Mouse (Mus musculus): ENCODE results near the gene G3bp1. TPM values are rescaled to one million over a fixed set of nuclear protein-coding genes. Genes with fewer than 3 reads are reported as not detected.
A peak's percentile ranks its signal among the peaks of the same experiment; 100 is the strongest.

G3bp1 gene
- polyA plus RNA-seq, 2 experiments = 27.7 to 58.4 TPM

DNA sequence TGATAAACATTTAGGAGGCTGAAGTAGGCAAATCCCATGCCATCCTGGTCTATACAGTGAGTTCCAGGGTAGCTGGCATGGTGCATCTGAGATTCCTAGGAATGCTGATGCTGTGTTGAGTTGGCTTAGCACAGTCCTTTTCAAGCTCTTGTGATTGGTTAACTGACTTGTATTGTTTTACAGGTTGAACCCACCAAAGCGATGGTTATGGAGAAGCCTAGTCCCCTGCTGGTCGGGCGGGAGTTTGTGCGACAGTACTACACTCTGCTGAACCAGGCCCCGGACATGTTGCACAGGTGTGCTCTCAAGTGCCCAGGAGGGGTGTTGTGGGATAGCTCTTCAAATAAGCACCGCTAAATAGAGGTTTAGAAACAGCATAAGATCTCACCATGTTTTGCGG is 16.0 kb downstream of the G3bp1 start:
- Histone ChIP-seq H3K4me2 (ENCODE audit: low read depth) (no peak overlapping the region), H3K4me3 (ENCODE audit: insufficient read depth in 1 of 2, low read depth in 2 of 2, low read length in 2 of 2) (no peak overlapping the region), H3K27ac (no peak overlapping the region), H3K27me3 (ENCODE audit: control insufficient read depth, insufficient read depth, low read length) (no peaks in the 10 kb centered on the region), H3K9ac (replicated peaks) (no peak overlapping the region), H3K36me3 (replicated peaks; ENCODE audit: control insufficient read depth, insufficient read depth, low read depth) (peaks cover 70% of the 10 kb centered on the region), H3K4me1 (replicated peaks; ENCODE audit: control insufficient read depth in 2 of 2, insufficient read depth in 2 of 2, low read length in 1 of 2) (no peaks in the 10 kb centered on the region), H3K9me3 (ENCODE audit: control insufficient read depth, low read length) (no peaks in the 10 kb centered on the region)
- TF ChIP-seq CTCF (IDR thresholded peaks at IDR 0.05; ENCODE audit: low read depth) (no peak), EP300 (IDR thresholded peaks at IDR 0.05; ENCODE audit: low read depth) (no peak)
- 89% methylated on average over 7 of the region's 7 CpGs for WGBS (ENCODE audit: insufficient replicate concordance)
- DNase-seq (ENCODE audit: low read depth in 3 of 3, low spot score in 3 of 3) (no peak), ATAC-seq (ENCODE audit: insufficient read depth) (no peak)

DNA sequence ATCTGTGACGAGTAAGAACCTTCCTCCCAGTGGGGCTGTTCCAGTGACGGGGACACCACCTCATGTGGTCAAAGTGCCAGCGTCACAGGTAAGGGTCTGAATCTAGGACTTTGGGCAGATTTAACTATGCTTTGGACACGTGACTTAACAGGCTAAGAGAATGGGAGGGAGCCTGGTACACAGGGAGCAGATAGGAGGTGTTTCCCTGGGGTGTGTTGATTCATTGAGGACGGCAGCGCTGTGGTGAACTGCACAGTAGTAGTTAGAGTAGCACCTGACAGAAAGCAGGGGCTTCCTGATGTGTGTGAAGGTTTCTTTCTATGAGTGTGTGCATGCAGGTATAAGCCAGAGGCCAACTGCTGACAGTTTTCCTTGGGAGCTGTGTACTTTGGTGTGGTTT is 26.7 kb downstream of the G3bp1 start:
- 84% methylated on average over 6 of the region's 6 CpGs for WGBS (ENCODE audit: insufficient replicate concordance)
- Histone ChIP-seq H3K9me3 (ENCODE audit: control insufficient read depth, low read length) (no peaks in the 10 kb centered on the region), H3K4me2 (ENCODE audit: low read depth) (no peak overlapping the region)

DNA sequence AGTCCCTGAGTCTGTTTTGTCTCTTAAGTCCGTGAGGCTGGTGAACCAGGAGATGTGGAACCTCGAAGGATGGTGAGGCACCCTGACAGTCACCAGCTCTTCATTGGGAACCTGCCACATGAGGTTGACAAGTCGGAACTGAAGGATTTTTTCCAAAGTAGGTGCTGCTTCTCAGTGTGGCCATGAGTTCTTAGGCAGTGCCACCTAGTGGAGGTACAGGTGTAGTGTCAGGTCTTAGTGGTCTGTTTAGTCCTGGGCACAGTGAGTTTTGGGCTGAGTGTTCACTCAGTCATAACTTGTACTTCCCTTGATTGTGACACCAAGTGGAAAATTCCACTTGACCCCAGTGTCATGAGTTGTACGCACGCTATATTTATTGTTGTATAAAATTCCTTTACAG is 28.4 kb downstream of the G3bp1 start:
- 54% methylated on average over 5 of the region's 5 CpGs for WGBS (ENCODE audit: insufficient replicate concordance)
- Histone ChIP-seq H3K9ac (replicated peaks) (no peak overlapping the region), H3K4me2 (ENCODE audit: low read depth) (no peak overlapping the region), H3K9me3 (ENCODE audit: control insufficient read depth, low read length) (no peaks in the 10 kb centered on the region), H3K27ac (no peak overlapping the region), H3K4me1 (replicated peaks; ENCODE audit: control insufficient read depth in 2 of 2, insufficient read depth in 2 of 2, low read length in 1 of 2) (no peaks in the 10 kb centered on the region), H3K36me3 (replicated peaks; ENCODE audit: control insufficient read depth, insufficient read depth, low read depth) (peaks cover 71% of the 10 kb centered on the region), H3K4me3 (ENCODE audit: insufficient read depth in 1 of 2, low read depth in 2 of 2, low read length in 2 of 2) (no peak overlapping the region), H3K27me3 (ENCODE audit: control insufficient read depth, insufficient read depth, low read length) (no peaks in the 10 kb centered on the region)
- ATAC-seq (ENCODE audit: insufficient read depth) (peak; percentile 51), DNase-seq (ENCODE audit: low read depth in 3 of 3, low spot score in 3 of 3) (peak in 2 of 3 experiments; percentile 15 to 42)
- peak; percentile 88 for TF ChIP-seq CTCF (IDR thresholded peaks at IDR 0.05; ENCODE audit: low read depth)
- TF ChIP-seq EP300 (IDR thresholded peaks at IDR 0.05; ENCODE audit: low read depth) = no peak

More for the DNA sequence above, 26.7 kb downstream of the G3bp1 start:
- Histone ChIP-seq H3K27ac (no peak overlapping the region), H3K4me1 (replicated peaks; ENCODE audit: control insufficient read depth in 2 of 2, insufficient read depth in 2 of 2, low read length in 1 of 2) (no peaks in the 10 kb centered on the region), H3K4me3 (ENCODE audit: insufficient read depth in 1 of 2, low read depth in 2 of 2, low read length in 2 of 2) (no peak overlapping the region), H3K36me3 (replicated peaks; ENCODE audit: control insufficient read depth, insufficient read depth, low read depth) (peaks cover 89% of the 10 kb centered on the region), H3K9ac (replicated peaks) (no peak overlapping the region), H3K27me3 (ENCODE audit: control insufficient read depth, insufficient read depth, low read length) (no peaks in the 10 kb centered on the region)
- DNase-seq (ENCODE audit: low read depth in 3 of 3, low spot score in 3 of 3) (no peak), ATAC-seq (ENCODE audit: insufficient read depth) (no peak)
- TF ChIP-seq EP300 (IDR thresholded peaks at IDR 0.05; ENCODE audit: low read depth) (no peak), CTCF (IDR thresholded peaks at IDR 0.05; ENCODE audit: low read depth) (no peak)

DNA sequence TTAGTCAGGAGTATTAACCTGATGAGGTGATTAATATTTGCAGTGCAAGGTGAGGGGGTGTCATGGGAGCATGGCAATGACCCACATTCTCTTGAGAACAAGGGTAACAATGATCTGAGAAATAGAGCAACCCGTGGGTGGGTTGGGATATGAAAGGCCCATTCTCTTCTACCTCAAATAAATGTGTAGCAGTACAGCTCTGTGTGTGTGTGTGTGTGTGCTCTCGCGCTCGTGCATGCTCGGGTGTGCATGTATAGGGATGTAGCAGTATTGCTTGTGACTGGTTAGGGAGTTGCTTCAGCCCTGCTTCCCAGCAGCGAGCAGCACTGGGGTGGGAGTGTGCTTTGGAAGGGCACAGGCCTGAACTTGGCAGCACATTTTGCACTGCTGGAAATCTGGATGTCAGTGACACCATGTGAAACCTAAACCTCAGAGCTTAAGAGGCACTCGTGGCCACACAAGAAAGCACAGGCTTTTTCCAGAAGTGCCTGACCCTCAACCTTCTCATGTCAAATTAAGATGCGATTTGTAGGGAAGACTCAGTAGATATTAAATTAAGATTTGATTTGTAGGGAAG is 32.6 kb downstream of the G3bp1 start:
- no peak for DNase-seq (ENCODE audit: low read depth in 3 of 3, low spot score in 3 of 3)
- no peak for ATAC-seq (ENCODE audit: insufficient read depth)
- Histone ChIP-seq H3K27ac (no peak overlapping the region), H3K4me3 (ENCODE audit: insufficient read depth in 1 of 2, low read depth in 2 of 2, low read length in 2 of 2) (no peak overlapping the region), H3K36me3 (replicated peaks; ENCODE audit: control insufficient read depth, insufficient read depth, low read depth) (peaks cover 34% of the 10 kb centered on the region), H3K9ac (replicated peaks) (no peak overlapping the region), H3K4me2 (ENCODE audit: low read depth) (no peak overlapping the region), H3K9me3 (ENCODE audit: control insufficient read depth, low read length) (no peaks in the 10 kb centered on the region), H3K27me3 (ENCODE audit: control insufficient read depth, insufficient read depth, low read length) (no peaks in the 10 kb centered on the region), H3K4me1 (replicated peaks; ENCODE audit: control insufficient read depth in 2 of 2, insufficient read depth in 2 of 2, low read length in 1 of 2) (no peaks in the 10 kb centered on the region)
- 76% methylated on average over 8 of the region's 8 CpGs for WGBS (ENCODE audit: insufficient replicate concordance)
- TF ChIP-seq EP300 (IDR thresholded peaks at IDR 0.05; ENCODE audit: low read depth) (no peak), CTCF (IDR thresholded peaks at IDR 0.05; ENCODE audit: low read depth) (no peak)

DNA sequence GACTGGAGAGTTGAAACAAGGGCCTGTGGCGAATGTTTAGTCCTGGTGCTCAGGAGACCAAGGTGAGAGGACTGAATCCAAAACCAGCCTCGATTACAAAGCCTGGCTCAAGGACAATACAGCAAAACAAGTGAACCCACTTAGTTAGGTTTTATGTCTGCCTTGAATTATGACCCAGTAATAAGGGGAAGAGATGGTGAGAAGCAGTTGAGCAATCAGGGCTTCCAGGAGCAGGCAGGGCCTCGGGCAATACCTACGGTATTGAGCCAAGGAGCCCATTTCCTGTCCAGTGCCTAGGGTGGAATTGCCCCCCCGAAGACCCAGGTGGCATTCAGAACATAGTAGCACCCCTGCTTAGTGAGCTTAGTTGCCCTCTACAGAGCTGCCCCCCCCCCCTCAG is 33.4 kb downstream of the G3bp1 start:
- Histone ChIP-seq H3K36me3 (replicated peaks; ENCODE audit: control insufficient read depth, insufficient read depth, low read depth) (peaks cover 26% of the 10 kb centered on the region), H3K4me3 (ENCODE audit: insufficient read depth in 1 of 2, low read depth in 2 of 2, low read length in 2 of 2) (no peak overlapping the region), H3K4me2 (ENCODE audit: low read depth) (no peak overlapping the region), H3K9ac (replicated peaks) (no peak overlapping the region), H3K27me3 (ENCODE audit: control insufficient read depth, insufficient read depth, low read length) (no peaks in the 10 kb centered on the region), H3K27ac (no peak overlapping the region), H3K4me1 (replicated peaks; ENCODE audit: control insufficient read depth in 2 of 2, insufficient read depth in 2 of 2, low read length in 1 of 2) (no peaks in the 10 kb centered on the region), H3K9me3 (ENCODE audit: control insufficient read depth, low read length) (no peaks in the 10 kb centered on the region)
- WGBS (ENCODE audit: insufficient replicate concordance) = 57% methylated on average over 5 of the region's 5 CpGs
- TF ChIP-seq CTCF (IDR thresholded peaks at IDR 0.05; ENCODE audit: low read depth) (no peak), EP300 (IDR thresholded peaks at IDR 0.05; ENCODE audit: low read depth) (no peak)
- DNase-seq (ENCODE audit: low read depth in 3 of 3, low spot score in 3 of 3) (no peak), ATAC-seq (ENCODE audit: insufficient read depth) (no peak)

Data from liver, embryonic 14.5 days (tissue).